Mouse (Mus musculus): Measurements from ENCODE around the gene Tars2. TPM values are rescaled to one million over a fixed set of nuclear protein-coding genes. Genes with fewer than 3 reads are reported as not detected.

The Tars2 gene
- polyA plus RNA-seq, 1 experiment from 2014 or later: 64.4 TPM

GRCm38 (mm10) chr3:95731802-95732201 lies 28.2 kb downstream of the Tars2 start:
- Histone ChIP-seq H3K9me3 (replicated peaks) (no peaks in the 10 kb centered on the region), H3K27me3 (ENCODE audit: low read depth, poor library complexity, severe bottlenecking) (no peaks in the 10 kb centered on the region), H3K27ac (replicated peaks) (no peak overlapping the region), H3K4me3 (no peak overlapping the region), H3K4me1 (peaks cover 10% of the 10 kb centered on the region), H3K36me3 (peaks cover 35% of the 10 kb centered on the region)
- DNase-seq (ENCODE audit: low spot score): no peak
- WGBS: 97% methylated on average over 4 of the region's 4 CpGs

GRCm38 (mm10) chr3:95730431-95730830 lies 29.6 kb downstream of the Tars2 start:
- Histone ChIP-seq H3K27ac (replicated peaks) (no peak overlapping the region), H3K4me3 (no peak overlapping the region), H3K9me3 (replicated peaks) (no peaks in the 10 kb centered on the region), H3K4me1 (peaks cover 10% of the 10 kb centered on the region), H3K27me3 (ENCODE audit: low read depth, poor library complexity, severe bottlenecking) (no peaks in the 10 kb centered on the region), H3K36me3 (peaks cover 21% of the 10 kb centered on the region)
- no peak for DNase-seq (ENCODE audit: low spot score)
- WGBS: 90% methylated on average over 7 of the region's 7 CpGs

GRCm38 (mm10) chr3:95728906-95729305 lies 31.1 kb downstream of the Tars2 start:
- H3K4me1 ChIP-seq: 0 out of 2 replicates have a peak, but pooled peaks cover 6% of the 10 kb centered on the region
- no peak overlapping the region for H3K27ac ChIP-seq (replicated peaks)
- H3K9me3 ChIP-seq (replicated peaks): no peaks in the 10 kb centered on the region
- no peak overlapping the region for H3K4me3 ChIP-seq
- peaks cover 6% of the 10 kb centered on the region for H3K36me3 ChIP-seq
- H3K27me3 ChIP-seq (ENCODE audit: low read depth, poor library complexity, severe bottlenecking): no peaks in the 10 kb centered on the region
- no peak for DNase-seq (ENCODE audit: low spot score)
- 79% methylated on average over 2 of the region's 2 CpGs for WGBS

GRCm38 (mm10) chr3:95726696-95727358 lies 33.2 kb downstream of the Tars2 start:
- Histone ChIP-seq H3K9me3 (replicated peaks) (no peaks in the 10 kb centered on the region), H3K36me3 (no peaks in the 10 kb centered on the region), H3K4me1 (no peaks in the 10 kb centered on the region), H3K4me3 (no peak overlapping the region), H3K27ac (replicated peaks) (no peak overlapping the region), H3K27me3 (ENCODE audit: low read depth, poor library complexity, severe bottlenecking) (no peaks in the 10 kb centered on the region)
- no peak for DNase-seq (ENCODE audit: low spot score)
- WGBS: 70% methylated on average over 7 of the region's 7 CpGs

- no peaks in the 10 kb centered on the region for H3K9me3 ChIP-seq (replicated peaks)
- WGBS: 88% methylated on average over 7 of the region's 7 CpGs
- no peak overlapping the region for H3K27ac ChIP-seq (replicated peaks)
- H3K36me3 ChIP-seq: no peaks in the 10 kb centered on the region
- H3K4me1 ChIP-seq: no peaks in the 10 kb centered on the region
- no peak for DNase-seq (ENCODE audit: low spot score)
- H3K4me3 ChIP-seq: no peak overlapping the region
- no peaks in the 10 kb centered on the region for H3K27me3 ChIP-seq (ENCODE audit: low read depth, poor library complexity, severe bottlenecking)
Measured at GRCm38 (mm10) chr3:95725863-95726262, 34.1 kb downstream of the Tars2 start.

GRCm38 (mm10) chr3:95722386-95722785 lies 37.6 kb downstream of the Tars2 start:
- H3K9me3 ChIP-seq (replicated peaks): no peaks in the 10 kb centered on the region
- no peaks in the 10 kb centered on the region for H3K27me3 ChIP-seq (ENCODE audit: low read depth, poor library complexity, severe bottlenecking)
- H3K36me3 ChIP-seq: no peaks in the 10 kb centered on the region
- no peaks in the 10 kb centered on the region for H3K4me1 ChIP-seq
- no peak for DNase-seq (ENCODE audit: low spot score)
- no peak overlapping the region for H3K4me3 ChIP-seq
- H3K27ac ChIP-seq (replicated peaks): no peak overlapping the region
- 80% methylated on average over 3 of the region's 3 CpGs for WGBS

- no peaks in the 10 kb centered on the region for H3K27me3 ChIP-seq (ENCODE audit: low read depth, poor library complexity, severe bottlenecking)
Measured at GRCm38 (mm10) chr3:95718153-95718552, 41.9 kb downstream of the Tars2 start.

GRCm38 (mm10) chr3:95716075-95716474 lies 43.9 kb downstream of the Tars2 start:
- Histone ChIP-seq H3K9me3 (replicated peaks) (peaks cover 9% of the 10 kb centered on the region), H3K4me3 (no peak overlapping the region), H3K27me3 (ENCODE audit: low read depth, poor library complexity, severe bottlenecking) (no peaks in the 10 kb centered on the region), H3K36me3 (no peaks in the 10 kb centered on the region), H3K27ac (replicated peaks) (no peak overlapping the region), H3K4me1 (peaks cover 7% of the 10 kb centered on the region; the same call in 1 of the 2 replicates)
- DNase-seq (ENCODE audit: low spot score): no peak
- 86% methylated on average over 1 of the region's 1 CpGs for WGBS

More at GRCm38 (mm10) chr3:95718153-95718552, 41.9 kb downstream of the Tars2 start:
- H3K9me3 ChIP-seq (replicated peaks): peaks cover 2% of the 10 kb centered on the region; the same call in 1 of the 2 replicates
- no peak overlapping the region for H3K4me3 ChIP-seq
- no peaks in the 10 kb centered on the region for H3K36me3 ChIP-seq
- no peak for DNase-seq (ENCODE audit: low spot score)
- H3K4me1 ChIP-seq: peaks cover 7% of the 10 kb centered on the region; the same call in 1 of the 2 replicates
- H3K27ac ChIP-seq (replicated peaks): no peak overlapping the region
- 95% methylated on average over 2 of the region's 2 CpGs for WGBS

GRCm38 (mm10) chr3:95709967-95710366 lies 50.0 kb downstream of the Tars2 start:
- H3K4me3 ChIP-seq: no peak overlapping the region
- H3K4me1 ChIP-seq: no peaks in the 10 kb centered on the region
- H3K36me3 ChIP-seq: no peaks in the 10 kb centered on the region
- DNase-seq (ENCODE audit: low spot score): no peak
- H3K9me3 ChIP-seq (replicated peaks): peaks cover 9% of the 10 kb centered on the region
- no peaks in the 10 kb centered on the region for H3K27me3 ChIP-seq (ENCODE audit: low read depth, poor library complexity, severe bottlenecking)
- no peak overlapping the region for H3K27ac ChIP-seq (replicated peaks)

GRCm38 (mm10) chr3:95709044-95709443 lies 51.0 kb downstream of the Tars2 start:
- Histone ChIP-seq H3K27ac (replicated peaks) (no peak overlapping the region), H3K36me3 (no peaks in the 10 kb centered on the region), H3K27me3 (ENCODE audit: low read depth, poor library complexity, severe bottlenecking) (no peaks in the 10 kb centered on the region), H3K4me3 (no peak overlapping the region), H3K9me3 (replicated peaks) (peaks cover 9% of the 10 kb centered on the region), H3K4me1 (no peaks in the 10 kb centered on the region)
- 94% methylated on average over 4 of the region's 4 CpGs for WGBS
- DNase-seq (ENCODE audit: low spot score): no peak

GRCm38 (mm10) chr3:95707497-95707896 lies 52.5 kb downstream of the Tars2 start:
- 90% methylated on average over 7 of the region's 7 CpGs for WGBS
- peaks cover under 1% of the 10 kb centered on the region; the same call in 1 of the 2 replicates for H3K9me3 ChIP-seq (replicated peaks)
- H3K27me3 ChIP-seq (ENCODE audit: low read depth, poor library complexity, severe bottlenecking): no peaks in the 10 kb centered on the region
- peaks cover under 1% of the 10 kb centered on the region; the same call in 1 of the 2 replicates for H3K4me1 ChIP-seq
- H3K36me3 ChIP-seq: no peaks in the 10 kb centered on the region
- H3K4me3 ChIP-seq: no peak overlapping the region
- no peak overlapping the region for H3K27ac ChIP-seq (replicated peaks)
- no peak for DNase-seq (ENCODE audit: low spot score)

- H3K4me3 ChIP-seq: no peak overlapping the region
- no peaks in the 10 kb centered on the region for H3K9me3 ChIP-seq (replicated peaks)
- DNase-seq (ENCODE audit: low spot score): no peak
- no peaks in the 10 kb centered on the region for H3K36me3 ChIP-seq
- peaks cover 13% of the 10 kb centered on the region for H3K4me1 ChIP-seq
- 82% methylated on average over 4 of the region's 4 CpGs for WGBS
- no peaks in the 10 kb centered on the region for H3K27me3 ChIP-seq (ENCODE audit: low read depth, poor library complexity, severe bottlenecking)
- H3K27ac ChIP-seq (replicated peaks): no peak overlapping the region
Measured at GRCm38 (mm10) chr3:95706273-95706672, 53.7 kb downstream of the Tars2 start.

- 89% methylated on average over 4 of the region's 4 CpGs for WGBS
- Histone ChIP-seq H3K4me1 (peaks cover 28% of the 10 kb centered on the region), H3K4me3 (no peak overlapping the region), H3K9me3 (replicated peaks) (no peaks in the 10 kb centered on the region), H3K36me3 (no peaks in the 10 kb centered on the region), H3K27me3 (ENCODE audit: low read depth, poor library complexity, severe bottlenecking) (no peaks in the 10 kb centered on the region), H3K27ac (replicated peaks) (no peak overlapping the region)
- no peak for DNase-seq (ENCODE audit: low spot score)
Measured at GRCm38 (mm10) chr3:95704612-95705011, 55.4 kb downstream of the Tars2 start.

Measured in midbrain, embryonic 10.5 days (tissue).